Mouse (Mus musculus): ENCODE measurements around the gene Rnd2.
A peak's percentile ranks its signal among the peaks of the same experiment; 100 is the strongest.
"Not testable (repeated sequence)": the region's sequence is repeated elsewhere in the genome, so short reads cannot be mapped to it uniquely, and the experiment has no call there.

Rnd2 gene

DNA sequence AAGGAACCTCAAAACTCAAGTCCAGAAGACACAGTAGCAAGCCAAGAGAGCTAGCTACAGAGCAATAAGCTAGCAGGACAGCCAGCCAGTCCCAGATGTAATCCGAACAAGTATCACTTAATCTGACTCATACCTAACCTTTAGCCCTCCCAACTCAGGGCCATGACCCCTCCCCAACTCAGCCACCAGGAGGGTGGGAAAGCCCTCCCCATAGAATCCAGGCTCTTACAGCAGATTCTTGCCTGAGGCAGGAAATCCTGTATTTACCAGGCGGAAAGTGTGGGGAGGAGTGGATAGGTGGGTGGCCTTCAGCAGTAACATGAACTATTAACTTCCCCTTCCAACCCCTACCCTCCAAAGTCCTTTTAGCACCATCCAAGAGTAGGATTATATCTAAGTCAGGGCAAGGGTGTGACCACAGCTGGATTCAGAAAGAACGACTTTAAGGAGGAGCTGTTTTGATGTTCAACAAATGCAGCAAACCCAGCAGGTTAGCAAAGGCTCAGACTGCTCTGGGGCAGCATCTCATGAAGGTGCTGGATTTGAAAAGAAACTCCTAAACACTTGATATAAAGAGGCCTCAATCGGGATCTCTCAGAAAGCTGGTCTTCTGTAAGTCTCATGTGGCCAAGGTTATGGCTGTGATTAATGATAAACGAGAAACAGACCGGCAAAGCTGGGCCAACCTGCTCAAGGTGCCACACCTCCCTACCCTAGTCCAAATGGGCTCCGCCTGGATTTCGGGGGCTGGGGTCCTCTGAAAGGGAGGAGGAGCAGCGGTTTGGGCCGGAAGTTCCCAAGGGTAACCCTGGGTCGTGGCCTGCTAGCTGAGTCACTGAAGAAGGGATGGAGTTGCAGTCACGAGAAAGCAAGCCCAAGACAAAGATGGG is at the start of gene Rnd2:
TSS of gene Rnd2 (plus strand) at position 789 of the 890 bp plus-strand sequence.
- peak; percentile 48 to 58 for DNase-seq

DNA sequence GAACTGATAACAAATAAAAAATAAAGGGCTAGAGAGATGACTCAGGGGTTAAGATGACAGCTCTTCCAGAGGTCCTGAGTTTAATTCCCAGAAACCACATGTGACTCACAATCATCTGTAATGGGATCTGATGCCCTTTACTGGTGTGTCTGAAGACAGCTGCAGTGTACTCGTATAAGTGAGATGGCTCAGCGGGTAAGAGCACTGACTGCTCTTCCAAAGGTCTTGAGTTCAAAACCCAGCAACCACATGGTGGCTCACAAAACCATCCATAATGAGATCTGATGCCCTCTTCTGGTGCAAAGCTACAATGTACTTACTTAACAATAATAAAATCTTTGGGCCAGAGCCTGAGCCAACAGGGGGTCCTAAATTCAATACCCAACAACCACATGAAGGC is 49.5 kb upstream of the Rnd2 start:
- no peak for DNase-seq

DNA sequence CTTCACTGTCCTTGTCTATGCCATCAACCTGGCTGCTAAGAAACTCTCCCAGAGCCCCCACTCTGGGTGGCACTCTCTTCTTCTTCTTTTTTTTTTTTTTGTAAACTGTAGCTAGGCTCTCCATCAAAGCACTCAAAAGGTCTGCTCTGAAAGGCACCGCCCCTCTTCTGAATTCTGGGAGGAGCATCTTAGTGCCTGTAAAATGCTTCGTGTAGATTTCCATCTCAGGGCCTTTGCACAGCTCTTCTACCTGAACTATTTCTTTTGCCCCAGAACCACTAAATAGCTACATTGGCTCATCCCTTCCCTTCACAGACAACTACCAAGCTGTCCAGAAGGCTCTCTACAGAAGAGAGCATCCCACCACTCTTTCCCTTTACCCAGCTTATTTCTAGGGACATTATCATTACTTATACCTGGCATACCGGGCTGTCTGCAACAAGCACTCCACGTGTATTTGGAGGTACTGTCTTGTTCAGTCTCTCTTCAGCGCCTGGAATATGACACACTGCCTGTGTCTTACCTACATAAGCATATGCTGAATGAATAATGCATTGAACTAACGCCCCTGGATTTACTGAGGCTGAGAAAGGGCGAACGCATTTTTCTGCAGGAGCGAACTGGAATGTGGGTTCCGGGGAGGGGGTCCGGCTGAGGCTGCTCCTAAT is 48.2 kb upstream of the Rnd2 start:
- DNase-seq = peak in 1 of 2 experiments; percentile 33

GRCm38 (mm10) chr11:101417101-101417855 is 47.5 kb upstream of the Rnd2 start, which contains the start of gene Aarsd1:
Aarsd1 (minus strand) TSS chr11:101417615.
- peak; percentile 84 to 93 for DNase-seq

DNA sequence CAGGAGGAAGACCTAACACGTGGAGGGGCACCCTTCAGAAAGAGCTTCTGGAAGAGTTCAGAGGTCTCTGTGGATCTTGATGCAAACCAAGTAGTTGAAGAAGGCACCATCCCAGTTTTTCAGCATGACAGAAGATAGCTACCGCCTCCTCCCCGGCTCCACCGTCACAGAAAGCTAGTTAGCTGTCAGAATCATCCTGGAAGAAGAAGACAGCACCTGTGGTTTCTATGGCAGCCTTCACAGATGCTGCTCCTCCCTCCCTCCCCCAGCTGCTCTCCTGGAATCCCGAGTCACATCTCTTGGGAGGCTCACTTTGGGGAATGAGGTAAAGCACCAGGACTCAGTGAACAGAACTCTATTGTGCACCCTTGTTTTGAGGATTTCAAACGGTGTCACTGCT is 45.8 kb upstream of the Rnd2 start:
- DNase-seq = no peak

DNA sequence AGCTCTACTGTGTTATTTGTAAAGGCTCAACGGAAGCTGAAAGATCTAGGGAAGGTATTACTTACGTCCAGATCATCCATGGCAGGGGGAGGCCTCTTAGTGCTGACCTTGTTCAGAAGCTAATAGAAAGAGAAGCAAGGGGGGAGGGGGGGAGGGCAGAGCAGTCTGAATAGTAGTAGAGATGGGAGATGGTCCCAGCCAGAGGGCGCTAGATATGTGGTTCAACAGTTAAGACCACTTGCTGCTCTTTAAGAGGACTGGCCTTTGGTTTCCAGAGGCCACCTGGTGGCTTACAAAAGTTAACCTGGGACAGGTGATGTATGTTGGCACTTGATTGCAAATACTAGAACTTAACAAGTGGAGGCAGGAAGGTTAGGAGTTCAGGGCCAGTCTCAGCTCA is 45.2 kb upstream of the Rnd2 start:
- DNase-seq = peak in 1 of 2 experiments; percentile 24

- no peak for DNase-seq
Measured at GRCm38 (mm10) chr11:101420148-101420547, 44.7 kb upstream of the Rnd2 start.

DNA sequence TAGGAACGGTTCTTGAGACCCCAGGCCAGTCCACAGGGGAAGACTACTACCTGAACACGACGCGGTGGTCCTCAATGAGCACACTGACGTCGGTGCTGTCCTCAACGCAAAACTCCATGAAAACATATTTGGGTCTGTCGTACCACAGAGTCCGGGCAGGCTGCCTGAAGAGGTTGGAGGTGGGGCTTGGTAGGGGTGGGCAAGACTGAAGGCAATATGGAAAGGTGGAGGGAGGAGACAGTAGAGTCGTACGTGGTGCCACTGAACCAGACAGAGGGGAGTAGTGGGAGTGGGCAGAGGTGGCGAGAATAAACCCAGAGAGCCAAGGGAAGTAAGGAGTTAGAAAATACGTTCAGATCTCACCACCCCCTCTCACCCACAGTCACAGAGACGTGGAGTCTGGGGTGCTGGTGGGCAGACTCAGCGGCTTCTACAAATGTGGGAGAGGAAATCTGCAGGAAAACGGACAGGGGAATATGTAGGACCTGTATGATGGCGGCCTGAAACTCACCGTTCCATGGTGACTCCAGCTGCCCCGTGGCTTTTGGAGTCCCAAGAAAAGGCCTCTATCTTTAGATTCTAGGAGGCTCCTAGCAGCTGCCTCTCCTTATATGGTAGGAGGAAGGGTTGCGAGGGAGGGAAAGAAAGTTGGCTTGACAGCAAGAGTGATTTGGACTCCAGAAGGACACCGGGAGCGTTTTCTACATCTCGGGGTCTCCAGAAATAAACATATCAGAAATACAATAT is 40.5 kb upstream of the Rnd2 start, which contains the start of gene Gm27029:
TSS of gene Gm27029 (minus strand) at position 692 of the 747 bp plus-strand sequence.
- peak in 1 of 2 experiments; percentile 20 for DNase-seq

DNA sequence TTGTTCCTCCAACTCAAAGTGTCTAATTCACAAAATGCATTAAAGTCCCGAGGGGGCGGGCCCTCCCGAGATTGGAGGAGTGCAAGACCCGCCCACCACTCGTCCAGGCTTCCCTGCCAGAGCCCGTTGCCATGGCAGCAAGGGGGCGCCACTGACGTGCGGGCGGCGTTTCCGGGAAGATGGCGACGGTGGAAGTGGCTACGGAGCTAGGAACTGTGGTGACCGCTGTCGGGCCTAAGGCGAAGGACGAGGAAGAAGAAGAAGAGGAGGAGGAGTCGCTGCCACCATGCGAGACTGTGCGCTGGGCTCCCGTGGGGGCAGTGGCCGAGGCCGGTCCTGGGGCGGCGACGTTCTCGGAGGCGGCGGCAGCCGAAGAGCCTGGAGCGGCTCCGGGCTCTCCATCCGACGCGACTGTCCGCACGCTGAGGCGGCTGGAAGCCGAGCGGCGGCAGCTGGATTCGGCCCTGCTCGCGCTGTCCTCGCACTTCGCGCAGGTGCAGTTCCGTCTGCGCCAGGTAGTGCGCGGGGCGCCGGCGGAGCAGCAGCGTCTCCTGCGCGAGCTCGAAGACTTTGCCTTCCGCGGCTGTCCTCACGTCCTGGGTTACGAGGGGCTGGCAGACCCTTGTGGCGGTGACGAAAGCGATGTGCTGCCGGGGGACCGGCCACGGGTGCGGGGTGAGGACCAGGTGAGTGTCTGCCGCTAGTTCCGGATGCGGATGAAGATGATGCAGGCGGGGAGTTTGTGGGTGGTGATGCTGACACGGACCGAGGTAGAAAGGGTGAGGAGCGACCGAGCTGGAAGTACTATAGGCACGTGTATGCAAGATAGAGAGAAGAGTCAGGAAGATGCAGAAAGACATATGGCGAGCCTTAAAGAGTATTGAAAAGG is 39.6 kb upstream of the Rnd2 start, which contains the start of the genes Rundc1 and Ptges3l:
TSS of gene Rundc1 (plus strand) at position 161 of the 889 bp plus-strand sequence.
TSS of gene Ptges3l (minus strand) at position 409 of the 889 bp plus-strand sequence.
- DNase-seq = peak; percentile 99 to 100

- no peak for DNase-seq
Measured at GRCm38 (mm10) chr11:101426165-101426564, 38.6 kb upstream of the Rnd2 start.

- no peak for DNase-seq
Measured at GRCm38 (mm10) chr11:101431327-101431726, 33.5 kb upstream of the Rnd2 start.

DNA sequence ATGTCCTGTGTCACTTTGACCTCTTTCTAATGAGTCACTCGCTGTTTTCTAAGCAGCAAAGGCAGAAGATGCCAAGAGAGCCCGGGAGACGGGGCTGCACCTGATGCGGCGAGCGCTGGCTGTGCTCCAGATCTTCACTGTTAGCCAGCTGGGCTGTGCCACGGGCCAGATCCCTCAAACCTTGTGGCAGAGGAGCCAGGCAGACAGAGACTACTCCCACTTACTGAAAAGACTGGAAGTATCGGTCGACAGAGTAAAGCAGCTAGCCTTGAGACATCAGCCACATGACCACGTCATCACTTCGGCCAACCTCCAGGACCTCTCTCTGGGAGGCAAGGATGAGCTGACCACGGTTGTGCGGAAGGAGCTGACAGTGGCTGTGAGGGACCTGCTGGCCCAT is 31.4 kb upstream of the Rnd2 start:
- DNase-seq = no peak

- no peak for DNase-seq
Measured at GRCm38 (mm10) chr11:101435831-101436230, 29.0 kb upstream of the Rnd2 start.

DNA sequence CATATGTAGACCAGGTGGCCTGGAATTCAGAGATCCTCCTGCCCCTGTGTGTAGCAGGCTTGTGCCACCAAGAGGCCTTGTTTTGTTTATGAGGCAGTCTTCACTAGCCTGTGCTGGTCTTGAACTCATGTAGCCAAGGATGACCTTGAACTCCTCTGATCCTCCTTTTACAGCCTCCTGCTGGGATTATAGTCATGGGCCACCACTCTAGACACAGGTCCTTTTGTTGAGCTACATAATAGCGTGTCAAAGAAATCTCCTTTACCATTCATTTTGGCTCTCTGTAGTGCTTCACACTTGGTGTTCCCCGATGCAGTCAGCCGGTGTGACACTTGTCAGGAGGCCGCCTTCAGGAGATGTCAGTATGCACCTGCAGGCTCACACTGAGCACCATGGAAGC is 27.9 kb upstream of the Rnd2 start:
- no peak for DNase-seq

DNA sequence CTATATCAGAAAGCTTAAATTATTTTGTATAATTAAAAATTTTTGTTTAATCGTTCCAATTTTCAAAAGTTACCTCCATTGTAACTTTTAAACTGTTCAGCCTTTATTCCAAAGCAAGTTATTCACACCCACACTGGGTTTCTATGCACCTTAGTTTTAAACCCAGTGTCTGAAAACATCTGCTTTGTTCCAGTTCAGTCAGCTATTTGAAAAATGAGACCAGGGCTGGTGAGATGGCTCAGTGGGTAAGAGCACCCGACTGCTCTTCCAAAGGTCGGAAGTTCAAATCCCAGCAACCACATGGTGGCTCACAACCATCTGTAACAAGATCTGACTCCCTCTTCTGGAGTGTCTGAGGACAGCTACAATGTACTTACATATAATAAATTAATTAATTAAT is 26.8 kb upstream of the Rnd2 start:
- not testable (repeated sequence) for DNase-seq

DNA sequence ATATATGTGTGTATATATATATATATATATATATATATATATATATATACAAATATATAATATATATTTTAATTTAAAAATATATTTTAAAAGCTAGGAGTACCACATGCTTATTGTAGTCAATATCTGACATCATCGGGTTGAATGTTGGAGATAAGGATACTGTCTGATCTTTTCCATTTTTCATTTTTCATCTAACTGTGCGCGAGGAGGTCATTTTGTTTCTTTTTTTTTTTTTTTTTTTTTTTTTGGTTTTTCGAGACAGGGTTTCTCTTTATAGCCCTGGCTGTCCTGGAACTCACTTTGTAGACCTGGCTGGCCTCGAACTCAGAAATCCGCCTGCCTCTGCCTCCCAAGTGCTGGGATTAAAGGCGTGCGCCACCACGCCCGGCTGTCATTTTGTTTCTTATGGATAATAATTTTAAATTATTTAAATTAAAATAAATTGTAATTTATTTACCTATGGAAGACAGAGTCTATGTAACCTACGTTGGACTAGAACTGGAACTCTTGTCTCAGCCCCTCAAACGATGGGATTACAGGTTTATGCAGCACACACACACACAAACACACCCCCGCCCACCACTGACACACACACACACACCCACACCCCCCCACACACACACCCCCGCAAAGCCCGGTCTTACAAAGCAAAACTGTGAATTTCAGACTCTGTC is 23.2 kb upstream of the Rnd2 start:
- not testable (repeated sequence) for DNase-seq

GRCm38 (mm10) chr11:101442127-101442693 is 22.6 kb upstream of the Rnd2 start, which contains the start of gene Rpl27:
Rpl27 (plus strand) TSS chr11:101442298.
- DNase-seq = peak; percentile 96 to 99

GRCm38 (mm10) chr11:101442760-101443159 is 22.0 kb upstream of the Rnd2 start:
- DNase-seq = no peak

DNA sequence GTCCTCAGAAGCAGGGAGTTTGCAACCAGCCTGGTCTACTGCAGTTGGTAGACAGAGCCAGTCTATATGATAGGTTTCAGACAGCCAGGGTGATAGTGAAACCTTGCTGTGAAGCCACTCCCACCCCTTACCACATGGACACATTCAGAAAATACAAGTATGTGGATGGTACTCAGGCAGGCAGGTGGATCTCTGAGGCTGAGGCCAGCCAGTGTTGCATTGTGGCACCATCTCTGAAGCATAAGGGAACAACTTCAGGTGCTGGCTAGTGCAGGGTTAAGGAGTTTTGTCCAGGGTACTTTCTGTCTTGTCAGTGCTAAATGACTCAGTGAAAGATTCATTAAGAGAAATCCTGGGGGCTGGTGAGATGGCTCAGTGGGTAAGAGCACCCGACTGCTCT is 18.5 kb upstream of the Rnd2 start:
- no peak for DNase-seq

- DNase-seq = not testable (repeated sequence)
Measured at GRCm38 (mm10) chr11:101446860-101447259, 17.9 kb upstream of the Rnd2 start.

All from kidney, postnatal 36 days (tissue).